Mouse (Mus musculus) brain, adult 10 weeks (tissue): Measurements from ENCODE around the gene Cuedc1. TPM values are rescaled to one million over a fixed set of nuclear protein-coding genes. Genes with fewer than 3 reads are reported as not detected.

Experiments used
- polyA plus RNA-seq: library from polyadenylated mRNA; stranded (reverse); fragments of 350-450 nt; fragmentation: Illumina TruSeq; extraction: RNeasy Lipid Tissue Mini Kit (QIAGEN cat#74804); gene quantifications from one replicate; pipeline ENCODE4 v1.2.3, GENCODE M21; 2015; ENCODE audit warnings: low read depth, low replicate concordance

Cuedc1 gene
- 24.4 TPM for polyA plus RNA-seq

GRCm38 (mm10) chr11:88098021-88098729 lies at the start of gene Cuedc1:
Cuedc1 (plus strand) TSS chr11:88098058.

GRCm38 (mm10) chr11:88067586-88068410 lies 30.1 kb upstream of the Cuedc1 start, which contains the start of gene Vezf1:
Vezf1 (plus strand) TSS chr11:88068279.

GRCm38 (mm10) chr11:88203712-88204532 lies 106.1 kb downstream of the Cuedc1 start, which contains the start of gene Mrps23:
Mrps23 (plus strand) TSS chr11:88204388.

Other genes with a start within 250 kb of the Cuedc1 start
- gene Mks1, start 244.8 kb upstream of the Cuedc1 start, polyA plus RNA-seq: 5.4 TPM
- 0.27 TPM for gene Epx, start 222.5 kb upstream of the Cuedc1 start, polyA plus RNA-seq
- gene Olfr462, start 205.8 kb upstream of the Cuedc1 start, polyA plus RNA-seq: not detected
- not detected for gene Olfr463, start 200.7 kb upstream of the Cuedc1 start, polyA plus RNA-seq
- 1.3 TPM for gene Olfr464, start 177.1 kb upstream of the Cuedc1 start, polyA plus RNA-seq
- 630 TPM for gene Dynll2, start 110.5 kb upstream of the Cuedc1 start, polyA plus RNA-seq
- gene Srsf1, start 50.7 kb upstream of the Cuedc1 start, polyA plus RNA-seq: 196 TPM
- gene Vezf1, start 29.8 kb upstream of the Cuedc1 start, polyA plus RNA-seq: 24.2 TPM
- 80.6 TPM for gene Mrps23, start 106.3 kb downstream of the Cuedc1 start, polyA plus RNA-seq
- not detected for gene Ccdc182, start 196.0 kb downstream of the Cuedc1 start, polyA plus RNA-seq